Mouse (Mus musculus): ENCODE data around the gene Gm10073. TPM values are rescaled to one million over a fixed set of nuclear protein-coding genes. Genes with fewer than 3 reads are reported as not detected.

Gene Gm10073
- polyA plus RNA-seq, 1 experiment from 2014 or later: 1.9 TPM

Other genes starting within 250 kb of the Gm10073 start
- gene Smpd3, start 235.5 kb downstream of the Gm10073 start, polyA plus RNA-seq (2018): 0.68 to 1.6 TPM (median 1.0 TPM) in 3 replicates
- 28.4 to 47.9 TPM (median 29.5 TPM) in 3 replicates for gene Zfp90, start 158.1 kb downstream of the Gm10073 start, polyA plus RNA-seq (2018)
- not detected in 3 replicates for gene 6030452D12Rik, start 72.9 kb downstream of the Gm10073 start, polyA plus RNA-seq (2018)
- not detected in 3 replicates for gene Cdh3, start 62.6 kb downstream of the Gm10073 start, polyA plus RNA-seq (2018)
- 0.06 to 0.20 TPM (median 0.10 TPM) in 3 replicates for gene Cdh1, start 29.9 kb upstream of the Gm10073 start, polyA plus RNA-seq (2018)
- gene Tango6, start 109.6 kb upstream of the Gm10073 start, polyA plus RNA-seq (2018): 0.75 to 1.9 TPM (median 0.82 TPM) in 3 replicates

Measured in macrophage (primary cell).